Mouse (Mus musculus) left cerebral cortex, postnatal 4 days (tissue): ENCODE measurements around the gene Gm20390. TPM values are rescaled to one million over a fixed set of nuclear protein-coding genes. Genes with fewer than 3 reads are reported as not detected.

ENCODE experiments used
- total RNA-seq, 2 experiments: library from RNA; stranded (reverse); gene quantifications; 2 replicates each; pipeline ENCODE4 v1.2.3; 2021

Gene Gm20390
- total RNA-seq, 2 experiments from 2014 or later = 188 to 195 TPM

Other genes starting within 250 kb of the Gm20390 start
- 10 to 100 TPM; 32.2 to 32.9 TPM for gene Utp18, start 82.5 kb downstream of the Gm20390 start, total RNA-seq
- gene Mbtd1, start 82.4 kb downstream of the Gm20390 start, total RNA-seq = 10 to 100 TPM; 45.4 to 55.8 TPM
- 100 to 1,000 TPM; 317 to 378 TPM for gene Nme2, start 12.0 kb downstream of the Gm20390 start, total RNA-seq
- 100 to 1,000 TPM; 110 to 115 TPM for gene Nme1, start 228 bp upstream of the Gm20390 start, total RNA-seq
- 100 to 1,000 TPM; 232 to 235 TPM for gene Spag9, start 27.8 kb upstream of the Gm20390 start, total RNA-seq
- 10 to 100 TPM; 27.3 to 28.3 TPM for gene Tob1, start 243.2 kb upstream of the Gm20390 start, total RNA-seq